Mouse (Mus musculus) embryo, embryonic 10 days (tissue): ENCODE measurements around the gene Drc1.

Source experiments
- DNase-seq: peaks from one replicate; pipeline ENCODE4 v3.0.0-alpha.2; 2015; ENCODE audit warnings: low spot score

Drc1 gene

DNA sequence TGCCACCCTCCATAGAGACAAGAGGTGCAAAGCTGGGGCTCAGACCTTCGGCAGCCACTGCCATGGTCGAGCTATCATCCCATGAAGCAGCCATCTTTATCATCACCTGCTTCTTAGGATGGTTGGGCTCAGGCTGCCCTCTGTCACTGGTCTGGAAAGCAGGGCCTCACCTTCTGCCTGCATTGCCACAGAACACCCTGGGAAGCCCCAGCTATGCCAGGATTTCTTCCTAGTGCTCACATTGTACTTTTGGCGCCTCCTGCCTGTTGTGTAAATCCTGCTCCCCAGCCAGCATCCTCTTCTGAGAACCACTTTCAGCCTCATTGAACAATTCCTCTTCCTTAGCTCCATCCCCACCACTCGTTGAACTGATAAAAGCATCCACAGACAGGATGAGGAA, 134.7 kb downstream of the Drc1 start:
- DNase-seq = no peak
